Mouse (Mus musculus) layer of hippocampus, adult 9-11 months (tissue): Measurements from ENCODE around the gene Rars2.
"Not testable (repeated sequence)": the region's sequence is repeated elsewhere in the genome, so short reads cannot be mapped to it uniquely, and the experiment has no call there.

Source experiments
- DNase-seq: peaks from one replicate; pipeline ENCODE4 v3.0.0; 2022

The Rars2 gene

DNA sequence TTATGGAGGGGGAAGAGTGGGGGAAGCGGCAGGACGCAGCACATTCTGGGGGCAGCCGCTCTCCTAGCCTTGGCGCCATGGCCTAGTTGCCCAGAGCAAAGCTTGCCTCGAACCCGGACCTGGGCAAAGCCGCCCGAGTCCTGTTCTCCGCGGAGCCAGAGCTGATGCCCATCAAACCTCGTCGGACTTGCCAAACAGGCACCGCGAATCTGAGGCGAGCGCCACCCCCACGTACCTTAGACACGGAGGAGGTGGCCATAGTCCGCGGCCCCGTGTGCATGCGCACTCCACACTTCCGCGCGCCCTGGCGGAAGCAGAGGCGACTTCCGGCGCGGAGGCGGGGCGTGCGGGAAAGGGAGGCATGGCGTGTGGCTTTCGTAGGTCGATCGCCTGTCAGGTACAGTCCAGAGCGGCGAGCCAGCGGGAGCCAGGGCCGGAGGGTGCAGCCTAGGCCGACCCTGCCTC lies at the start of gene Rars2, which contains the start of gene Orc3:
Rars2 (plus strand) TSS at position 328 of the 465 bp plus-strand sequence.
Orc3 (minus strand) TSS at position 315 of the 465 bp plus-strand sequence.
- peak; percentile 90 for DNase-seq

DNA sequence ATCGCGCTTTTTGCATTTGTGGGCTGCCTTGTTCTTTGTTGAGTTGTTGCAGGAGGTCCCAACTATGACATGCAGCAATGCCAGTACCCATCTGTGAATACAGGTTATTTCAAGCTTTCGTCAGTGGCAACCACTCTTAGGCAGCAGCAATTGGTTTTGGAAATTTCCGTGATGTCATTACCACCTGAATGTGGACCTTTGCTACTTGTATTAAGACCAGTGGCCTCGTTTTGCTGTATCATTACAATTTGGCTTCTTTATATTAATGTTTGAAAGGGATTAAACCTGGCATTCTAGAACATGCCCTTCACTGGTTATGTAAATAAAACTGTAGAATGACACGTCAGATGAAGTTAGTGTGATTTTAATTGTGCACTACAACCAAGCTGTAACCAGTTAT lies 48.5 kb upstream of the Rars2 start:
- no peak for DNase-seq

DNA sequence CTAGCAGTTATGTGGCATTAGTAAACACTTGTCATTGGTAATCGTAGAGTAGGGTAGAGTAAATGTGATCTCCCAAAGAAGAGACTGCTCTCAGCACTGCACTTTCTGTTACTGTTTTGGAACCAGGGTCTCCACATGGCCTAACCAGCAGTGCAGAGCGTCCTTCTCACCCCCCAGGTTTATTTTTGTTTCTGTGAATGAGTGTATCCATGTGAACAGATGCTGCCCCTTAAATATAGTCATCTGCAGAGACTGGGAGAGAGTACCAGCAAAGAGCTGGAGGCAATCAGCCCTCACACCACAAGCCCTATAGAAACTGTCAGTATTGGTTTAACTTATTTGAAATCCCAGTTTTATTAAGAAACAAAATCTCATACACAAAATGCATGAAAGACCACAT lies 41.9 kb upstream of the Rars2 start:
- no peak for DNase-seq

DNA sequence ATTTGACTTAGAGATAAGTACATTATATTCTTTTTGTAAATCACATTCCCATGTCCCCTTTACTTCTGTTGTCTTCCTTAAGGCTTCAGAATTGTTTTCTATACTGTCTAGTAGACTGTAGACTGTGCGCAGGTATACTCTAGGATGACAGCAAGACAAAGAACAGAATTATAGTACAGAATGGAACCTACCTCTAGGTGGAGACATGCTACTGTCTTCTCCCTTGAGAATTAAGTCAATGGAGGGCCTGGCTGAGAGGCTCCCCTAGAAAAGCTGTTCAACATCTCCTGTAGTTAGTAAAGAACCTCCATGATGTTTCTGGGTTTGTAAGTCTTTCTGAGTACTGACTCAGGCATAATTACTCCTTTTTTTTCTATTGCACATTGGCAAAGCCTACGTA lies 37.7 kb upstream of the Rars2 start:
- DNase-seq: no peak

DNA sequence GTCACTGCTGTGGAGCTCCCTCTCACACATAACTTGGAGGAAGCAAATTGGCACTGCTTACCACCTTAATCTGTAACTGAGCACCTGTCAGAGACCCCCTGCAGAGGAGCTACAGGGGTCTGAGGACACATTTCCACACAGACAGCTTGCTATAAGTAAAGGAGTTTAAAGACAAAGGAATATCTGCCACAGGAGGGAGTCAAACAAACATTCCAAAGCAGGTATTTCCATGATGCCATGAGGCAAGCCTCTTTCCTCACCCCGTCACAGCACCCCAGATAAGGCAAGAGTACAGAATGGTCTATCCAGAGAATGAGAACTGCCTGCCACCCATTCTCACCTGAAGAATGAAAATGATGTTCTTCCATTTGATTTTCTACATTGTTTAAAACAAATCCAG lies 35.5 kb upstream of the Rars2 start:
- no peak for DNase-seq

DNA sequence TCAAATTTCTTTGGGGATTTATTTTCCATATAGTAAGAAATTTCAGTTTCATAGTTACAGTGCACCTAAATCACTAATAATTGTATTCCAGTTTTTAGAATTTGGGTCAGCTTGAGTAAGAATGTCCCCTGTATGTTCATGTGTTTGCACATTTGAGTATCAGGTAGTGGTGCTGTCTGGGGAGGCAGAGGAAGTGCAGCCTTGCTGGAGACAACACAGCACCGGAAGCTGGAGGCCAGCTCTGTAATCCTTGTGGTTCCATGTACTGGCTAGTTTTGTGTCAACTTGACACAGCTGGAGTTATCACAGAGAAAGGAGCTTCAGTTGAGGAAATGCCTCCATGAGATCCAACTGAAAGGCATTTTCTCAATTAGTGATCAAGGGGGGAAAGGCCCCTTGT lies 33.3 kb upstream of the Rars2 start:
- not testable (repeated sequence) for DNase-seq

DNA sequence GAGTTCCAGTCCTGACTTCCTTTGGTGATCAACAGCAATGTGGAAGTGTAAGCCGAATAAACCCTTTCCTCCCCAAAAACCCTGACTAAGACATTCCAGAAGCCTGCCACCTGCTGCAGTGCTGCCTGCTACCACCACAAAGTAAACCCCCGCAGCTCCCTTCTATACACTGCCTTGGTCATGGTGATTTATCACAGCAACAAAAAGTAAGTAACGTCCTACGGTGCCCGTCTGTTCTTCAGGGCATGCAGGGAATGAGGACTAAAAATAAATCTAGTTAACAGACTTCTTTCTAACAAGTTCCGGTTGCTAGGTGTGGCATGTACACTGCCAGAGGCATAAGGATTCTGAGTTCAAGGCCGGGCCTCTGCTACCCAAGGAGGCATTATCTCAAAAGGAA lies 32.8 kb upstream of the Rars2 start:
- peak; percentile 48 for DNase-seq

DNA sequence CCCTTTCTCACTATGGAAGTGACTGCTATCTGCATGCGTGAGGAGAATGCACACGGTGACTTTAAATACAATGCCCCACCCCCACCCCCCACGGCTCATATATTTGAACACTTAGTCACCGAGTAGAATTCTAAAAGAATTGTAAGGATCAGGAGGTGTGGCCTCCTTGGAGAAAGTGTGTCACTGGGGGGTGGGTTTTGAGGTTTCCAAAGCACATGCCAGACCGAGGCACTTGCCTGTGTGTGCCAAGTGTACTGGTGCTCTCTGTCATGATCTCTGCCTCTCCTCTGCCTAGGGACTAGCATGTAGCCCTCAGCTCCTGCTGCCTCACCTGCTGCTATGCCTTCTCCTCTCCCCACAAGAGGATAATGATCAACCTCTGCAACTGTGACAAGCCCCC lies 32.3 kb upstream of the Rars2 start:
- no peak for DNase-seq

DNA sequence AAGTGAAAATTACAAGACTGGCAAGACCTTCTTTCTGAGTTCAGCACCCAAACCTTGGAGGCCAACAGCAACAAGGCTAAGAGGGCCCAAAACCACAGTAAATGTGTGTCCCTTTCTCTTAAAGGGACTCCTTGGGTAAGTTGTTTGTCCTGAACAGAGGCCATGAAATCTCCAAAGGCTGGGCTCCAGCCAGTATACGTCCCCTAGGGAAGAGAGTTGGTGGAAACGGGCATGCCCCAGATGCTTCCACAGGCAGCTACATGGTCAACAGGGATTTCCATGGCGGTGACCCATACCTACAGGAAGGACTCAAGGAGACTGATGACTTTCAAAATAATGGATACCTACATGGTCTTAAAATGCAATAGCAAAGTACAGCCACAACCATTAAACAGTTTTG lies 31.3 kb upstream of the Rars2 start:
- no peak for DNase-seq

DNA sequence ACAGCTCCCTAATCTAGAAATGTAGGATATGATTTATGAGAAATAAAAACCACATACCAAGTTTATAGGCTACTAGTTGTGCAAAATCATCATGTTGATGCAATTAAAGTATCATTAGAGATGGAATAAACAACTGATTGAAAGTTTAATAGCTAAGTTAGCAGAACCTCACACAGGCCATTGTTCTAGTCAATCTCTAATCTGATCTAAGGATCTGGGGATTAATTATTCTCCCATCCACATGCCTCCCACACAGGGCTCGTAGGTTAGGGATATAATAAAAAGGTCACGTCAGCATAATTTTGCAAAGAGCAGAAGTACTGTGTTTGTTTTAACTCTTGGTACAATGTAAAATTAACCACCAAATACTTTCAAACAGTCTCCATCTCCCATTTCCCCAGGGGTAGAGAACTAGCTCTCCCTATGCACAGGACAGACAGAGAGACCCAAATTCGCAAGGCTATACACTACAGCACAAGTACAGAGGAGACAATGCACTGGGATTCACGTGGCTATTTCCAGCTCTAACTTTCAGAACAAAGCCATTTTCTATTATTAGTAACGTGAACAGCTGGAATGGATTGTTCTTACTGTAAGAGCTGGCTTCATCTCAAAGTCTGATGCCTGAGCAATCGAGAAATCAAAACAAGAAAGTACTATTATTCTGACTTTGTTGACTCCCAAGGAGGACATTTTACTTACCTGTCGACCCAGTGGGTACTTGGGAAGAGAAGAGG lies 29.7 kb upstream of the Rars2 start:
- DNase-seq: no peak

DNA sequence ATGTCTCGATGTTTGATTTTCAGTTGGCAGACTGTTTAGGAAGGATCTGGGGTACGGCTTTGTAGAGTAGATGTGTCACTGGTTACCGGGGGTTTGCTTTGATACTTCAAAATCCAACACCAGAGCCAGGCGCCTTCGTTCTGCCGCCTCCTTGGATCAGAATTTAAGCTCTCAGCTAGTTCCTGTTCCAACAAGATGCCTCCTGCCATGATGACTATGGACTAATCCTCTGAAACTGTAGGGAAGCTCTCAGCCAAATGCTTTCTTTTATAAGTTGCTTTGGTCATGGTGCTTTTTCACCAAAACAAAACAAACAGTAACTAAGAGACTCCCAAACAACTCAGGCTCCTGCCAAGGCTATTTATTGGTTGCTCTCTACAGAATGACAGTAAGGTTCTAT lies 11.6 kb upstream of the Rars2 start:
- DNase-seq: no peak

DNA sequence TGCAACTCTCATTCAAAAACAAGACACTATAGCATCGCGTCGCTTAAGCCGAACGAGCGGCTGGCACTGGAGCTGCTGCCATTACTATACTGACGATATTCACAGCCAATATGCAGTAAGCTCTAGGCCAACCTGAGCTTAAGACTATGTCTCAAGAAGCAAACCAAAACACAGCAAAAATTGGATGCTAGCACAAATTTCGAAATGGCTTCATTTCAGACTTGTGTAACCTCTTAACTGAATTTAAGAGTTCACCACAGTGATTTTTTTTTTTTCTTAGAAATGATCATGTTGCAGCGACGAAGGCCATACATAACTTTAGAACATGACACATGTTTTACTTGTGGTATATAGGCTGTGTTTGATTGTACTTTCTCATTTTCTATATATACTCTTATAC lies 8.1 kb upstream of the Rars2 start:
- no peak for DNase-seq

DNA sequence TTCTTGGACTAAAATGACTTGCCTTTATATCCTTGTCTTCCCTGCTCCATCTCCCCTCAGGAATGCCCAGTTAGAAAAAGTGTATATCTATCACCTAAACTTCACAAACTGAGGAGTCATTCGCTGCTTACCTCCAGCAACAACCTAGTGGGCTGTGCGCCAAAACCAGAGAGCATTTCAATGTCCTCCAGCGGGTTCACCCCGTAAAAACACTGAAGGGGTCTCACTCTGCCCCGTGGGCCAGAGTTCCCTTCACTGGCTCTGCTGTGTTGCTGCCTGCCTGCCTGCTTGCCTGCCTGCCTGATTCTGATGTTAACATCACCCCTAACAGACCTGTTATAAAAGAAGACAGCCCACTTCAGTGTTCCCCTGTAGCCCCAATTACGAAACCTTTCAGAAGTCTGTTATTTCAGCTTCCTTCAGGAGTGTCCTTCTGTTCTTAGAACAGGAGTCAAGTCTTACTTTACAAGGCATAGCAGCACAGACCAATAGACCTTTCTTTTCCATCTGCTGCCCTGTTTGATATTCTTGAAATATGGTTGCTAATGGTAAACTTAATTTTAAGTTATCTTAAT lies 1.1 kb upstream of the Rars2 start:
- no peak for DNase-seq

DNA sequence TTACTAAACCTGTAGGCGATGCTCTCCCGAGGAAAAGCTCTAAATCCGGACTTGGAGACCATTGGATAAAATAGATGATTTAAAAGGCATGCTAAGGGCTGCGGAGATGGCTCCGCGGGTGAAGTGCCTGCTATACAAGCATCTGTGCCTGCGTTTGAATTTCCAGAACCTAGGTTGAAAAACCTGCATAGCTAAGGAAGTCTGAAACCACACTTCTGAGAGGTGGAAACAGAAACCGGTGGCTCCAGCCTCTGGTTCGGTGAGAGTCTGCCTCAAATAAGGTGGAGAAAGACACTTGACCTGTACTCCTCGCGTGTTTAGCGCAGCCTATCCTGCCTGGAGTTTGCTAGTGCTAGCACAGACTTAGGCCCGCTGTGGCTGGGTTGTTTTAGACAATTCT lies 546 bp downstream of the Rars2 start:
- peak; percentile 15 for DNase-seq

DNA sequence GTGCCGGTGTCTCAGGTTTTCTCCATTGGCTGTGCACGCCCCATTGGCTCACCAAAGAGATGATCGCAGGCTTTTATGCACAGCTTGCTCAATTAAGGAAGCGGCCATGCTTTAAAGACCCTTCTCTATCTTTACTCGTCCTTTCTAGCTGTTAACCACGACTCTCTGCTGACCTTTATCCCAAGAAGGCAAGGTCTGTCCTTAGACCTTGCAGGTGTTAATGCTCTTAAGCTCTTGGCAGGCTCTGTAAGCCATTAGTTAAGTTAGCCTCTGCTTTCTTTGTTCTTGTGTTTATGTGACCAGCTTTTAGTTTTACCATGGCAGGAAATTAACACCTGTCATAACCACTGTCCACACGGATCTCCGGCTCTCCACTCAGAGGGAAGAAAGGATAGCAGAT lies 1.4 kb downstream of the Rars2 start:
- no peak for DNase-seq

DNA sequence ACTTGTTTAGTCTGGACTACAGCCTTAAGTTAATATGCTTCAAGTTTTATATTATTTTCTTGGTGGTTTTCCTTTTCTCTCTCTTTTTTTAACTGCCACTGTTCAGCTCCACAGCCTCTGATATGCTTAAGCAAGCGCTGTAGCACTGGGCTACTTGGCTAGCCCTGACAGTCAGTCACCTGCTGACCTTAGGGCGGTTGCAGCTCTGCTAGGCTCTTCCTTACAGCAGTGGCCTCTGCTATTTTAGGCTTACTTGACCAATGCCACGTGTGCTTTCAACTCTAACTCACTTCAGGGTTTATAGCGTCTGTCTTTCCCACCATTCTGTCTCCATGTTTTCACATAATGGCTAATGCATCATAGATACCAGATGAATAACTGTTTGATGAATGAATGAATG lies 10.8 kb downstream of the Rars2 start:
- no peak for DNase-seq

DNA sequence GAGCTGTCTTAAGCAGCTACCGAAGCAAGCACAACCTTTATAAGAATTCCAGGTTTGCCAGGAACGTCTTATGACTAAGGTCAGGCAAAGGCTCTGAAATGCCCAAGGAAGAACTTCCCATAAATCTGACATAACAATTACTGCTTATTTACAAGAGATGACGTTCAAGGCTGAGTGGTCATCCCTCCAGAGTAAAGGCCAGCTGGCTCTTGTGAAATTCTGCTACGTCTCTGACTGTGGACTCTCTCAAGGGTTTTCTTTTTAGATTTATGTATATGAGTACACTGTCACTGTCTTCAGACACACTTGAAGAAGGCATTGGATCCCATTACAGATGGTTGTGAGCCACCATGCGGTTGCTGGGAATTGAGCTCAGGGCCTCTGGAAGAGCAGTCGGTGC lies 11.6 kb downstream of the Rars2 start:
- no peak for DNase-seq

DNA sequence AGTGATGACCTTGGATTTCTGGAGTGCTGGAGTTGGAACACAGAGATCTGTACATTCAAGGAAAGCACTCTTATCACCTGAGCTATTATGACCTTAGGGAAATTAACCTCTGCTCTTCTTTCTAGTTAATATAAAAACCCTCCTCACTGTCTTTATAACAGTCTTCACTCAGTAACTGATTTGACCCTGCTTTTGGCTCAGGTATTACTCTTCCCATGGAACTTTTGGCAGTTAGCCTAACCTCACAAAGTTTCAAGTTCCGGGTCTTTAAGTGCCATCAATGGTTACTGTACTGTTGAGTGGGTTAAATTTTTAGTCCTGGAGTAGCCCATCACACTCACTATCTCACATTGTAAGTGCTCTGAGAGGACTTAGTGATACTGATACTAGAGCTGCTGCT lies 15.2 kb downstream of the Rars2 start:
- DNase-seq: no peak

DNA sequence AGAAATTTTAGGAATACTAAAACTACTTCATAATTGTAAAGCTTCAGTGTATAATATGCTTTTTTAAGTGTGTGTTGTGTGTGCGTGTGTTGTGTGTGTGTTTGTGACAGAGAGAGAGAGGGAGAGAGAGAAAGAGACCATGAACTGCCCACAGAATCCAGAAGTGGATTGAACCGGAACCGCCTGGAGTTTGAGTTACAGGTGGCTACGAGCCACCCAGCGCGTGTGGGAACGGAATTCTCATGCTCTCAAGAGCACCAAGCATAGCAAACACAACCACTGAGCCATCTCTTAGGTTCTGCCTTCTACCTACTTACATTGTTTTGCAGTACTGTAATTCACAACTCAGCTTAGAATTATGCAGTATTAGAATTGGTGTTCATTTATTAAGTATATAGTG lies 19.4 kb downstream of the Rars2 start:
- DNase-seq: no peak

DNA sequence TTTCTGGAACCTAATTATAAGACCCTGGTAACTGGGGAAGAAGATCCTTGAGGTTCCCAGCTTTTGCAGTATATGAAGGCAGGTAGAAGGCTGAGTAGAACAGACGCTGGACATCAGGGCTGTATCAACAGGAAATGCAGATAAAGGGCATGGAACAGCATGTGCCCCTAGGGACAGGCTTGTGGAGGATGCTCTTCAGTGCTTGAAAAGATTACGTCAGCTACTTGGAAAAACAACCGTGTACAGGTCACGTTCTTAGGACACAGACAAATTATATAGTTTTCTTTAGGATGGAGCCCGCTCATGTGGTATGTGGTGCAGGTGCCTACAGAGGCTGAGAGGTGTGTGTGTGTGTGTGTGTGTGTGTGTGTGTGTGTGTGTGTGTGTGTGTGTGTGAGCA lies 21.3 kb downstream of the Rars2 start:
- DNase-seq: no peak

DNA sequence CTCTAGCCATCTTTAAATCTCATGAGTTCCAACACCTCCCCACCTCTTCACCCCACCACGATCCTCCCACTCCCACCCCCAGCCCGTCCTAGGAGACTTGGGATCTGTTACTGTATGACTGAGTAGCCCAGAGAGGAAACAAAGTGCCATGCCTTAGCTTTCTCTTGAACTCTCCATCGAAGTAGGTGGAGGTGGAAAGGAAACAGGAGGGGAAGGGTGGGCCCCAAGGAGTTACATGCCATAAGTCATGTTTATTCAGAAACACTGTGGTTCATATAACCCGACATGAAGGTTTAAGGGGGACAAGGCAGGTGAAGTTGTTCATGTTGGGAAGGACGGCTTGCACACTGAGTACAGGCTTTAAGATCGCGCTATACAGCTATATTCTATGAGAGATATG lies 22.6 kb downstream of the Rars2 start:
- DNase-seq: no peak

DNA sequence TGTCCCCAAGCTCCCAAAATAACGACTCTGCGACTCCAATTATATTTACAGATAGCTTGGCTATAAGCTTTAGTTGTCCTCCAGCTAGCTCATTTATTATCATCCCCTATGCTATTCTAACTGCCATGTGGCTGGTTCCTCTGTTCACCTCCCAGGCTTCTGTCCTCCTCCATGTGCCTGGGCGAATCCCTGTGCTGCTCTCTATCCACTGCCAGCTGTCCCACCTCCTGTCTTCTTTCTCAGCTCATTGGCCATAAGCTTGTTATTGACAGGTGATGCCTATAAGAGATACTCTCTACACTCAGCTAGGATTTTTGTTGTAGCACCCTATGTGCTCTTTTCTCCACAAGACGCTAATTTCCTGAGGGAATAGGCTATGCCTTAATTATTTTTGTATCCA lies 23.1 kb downstream of the Rars2 start:
- peak; percentile 42 for DNase-seq

DNA sequence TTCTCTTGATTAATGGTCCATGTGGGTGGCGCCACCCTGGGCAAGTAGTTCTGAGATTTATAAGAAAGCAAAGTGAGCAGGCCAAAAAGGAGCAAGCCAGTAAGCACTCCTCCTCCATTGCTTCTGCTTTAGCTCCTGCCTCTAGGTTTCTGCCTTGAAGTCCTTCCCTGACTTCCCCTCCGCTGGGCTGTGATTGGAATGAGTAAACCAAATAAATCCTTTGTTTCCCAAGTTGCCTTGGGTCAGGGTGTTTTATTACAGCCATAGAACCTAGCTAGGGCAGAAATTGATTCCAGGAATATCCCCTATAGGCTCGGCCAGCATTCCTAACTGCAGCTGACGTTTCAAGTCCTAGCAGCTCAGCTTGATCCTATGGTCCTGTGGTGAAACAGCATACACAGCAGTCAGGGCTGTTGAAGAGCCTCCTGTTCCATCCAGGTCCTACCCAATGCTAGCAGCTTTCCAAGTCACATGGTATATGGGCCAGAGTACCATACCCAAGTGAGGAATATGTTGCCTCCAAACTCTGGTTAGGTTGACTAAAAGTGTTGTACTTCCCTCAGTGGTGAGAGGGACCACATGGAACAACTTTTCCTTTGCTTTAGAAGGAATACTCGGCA lies 25.1 kb downstream of the Rars2 start:
- no peak for DNase-seq

DNA sequence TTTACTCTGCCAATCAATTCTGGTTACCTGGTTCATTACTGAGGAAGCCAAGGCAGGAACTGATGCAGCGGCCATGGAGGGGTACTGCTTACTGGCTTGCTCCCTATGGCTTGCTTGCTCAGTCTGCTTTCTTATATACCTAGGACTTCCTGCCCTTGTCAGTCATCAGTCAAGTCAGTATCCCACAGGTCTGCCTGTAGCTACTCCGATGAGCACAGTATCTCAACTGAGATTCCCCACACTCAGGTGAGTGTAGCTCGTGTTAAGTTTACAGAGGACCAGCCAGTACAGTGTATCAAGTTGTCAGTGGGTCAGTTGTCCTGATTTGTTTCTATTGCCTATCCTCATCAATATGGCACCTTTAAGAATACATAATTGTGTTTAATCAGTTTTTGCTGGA lies 26.0 kb downstream of the Rars2 start:
- no peak for DNase-seq

DNA sequence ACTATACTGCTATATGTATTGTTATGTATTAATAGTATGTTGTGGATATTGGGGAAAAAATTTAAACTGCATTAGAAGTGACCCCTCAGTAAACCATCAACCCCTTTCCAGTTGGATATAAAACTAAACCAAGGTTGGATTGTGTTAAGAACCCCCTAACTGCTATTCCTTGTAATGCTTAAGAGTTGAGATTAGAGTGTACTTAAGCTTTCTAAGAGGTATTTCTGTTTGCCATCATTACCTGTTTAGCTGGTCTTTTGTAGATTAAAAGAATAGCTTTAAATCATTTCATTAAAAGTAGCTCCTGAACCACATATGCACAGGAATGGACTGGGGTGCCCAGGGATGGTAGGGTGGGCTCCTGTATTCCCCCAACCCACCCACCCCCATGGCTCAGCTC lies 30.0 kb downstream of the Rars2 start:
- DNase-seq: no peak
